Mouse (Mus musculus): ENCODE measurements around the gene Orc3. TPM values are rescaled to one million over a fixed set of nuclear protein-coding genes. Genes with fewer than 3 reads are reported as not detected.

The Orc3 gene
- polyA plus RNA-seq, 1 experiment from 2014 or later = 77.5 TPM

Other genes with a start within 250 kb of the Orc3 start
- gene Akirin2, start 64.0 kb downstream of the Orc3 start, polyA plus RNA-seq (2015; fragmentation: Nextera tagmentation; extraction: Ambion mirVana) = 12.2 and 14.7 TPM in 2 replicates
- 68.2 and 68.8 TPM in 2 replicates for gene Rars2, start within 50 bp of the Orc3 start, polyA plus RNA-seq (2015; fragmentation: Nextera tagmentation; extraction: Ambion mirVana)
- gene Slc35a1, start 72.5 kb upstream of the Orc3 start, polyA plus RNA-seq (2015; fragmentation: Nextera tagmentation; extraction: Ambion mirVana) = 67.3 and 84.3 TPM in 2 replicates
- gene Cfap206, start 115.3 kb upstream of the Orc3 start, polyA plus RNA-seq (2015; fragmentation: Nextera tagmentation; extraction: Ambion mirVana) = 0.25 and 0.64 TPM in 2 replicates
- not detected in 2 replicates for gene Gm136, start 141.3 kb upstream of the Orc3 start, polyA plus RNA-seq (2015; fragmentation: Nextera tagmentation; extraction: Ambion mirVana)
- gene Smim8, start 163.5 kb upstream of the Orc3 start, polyA plus RNA-seq (2015; fragmentation: Nextera tagmentation; extraction: Ambion mirVana) = 37.3 and 43.4 TPM in 2 replicates

All from stomach, embryonic 16.5 days (tissue).